Mouse (Mus musculus): ENCODE measurements around the gene Mvb12b.

Gene Mvb12b

DNA sequence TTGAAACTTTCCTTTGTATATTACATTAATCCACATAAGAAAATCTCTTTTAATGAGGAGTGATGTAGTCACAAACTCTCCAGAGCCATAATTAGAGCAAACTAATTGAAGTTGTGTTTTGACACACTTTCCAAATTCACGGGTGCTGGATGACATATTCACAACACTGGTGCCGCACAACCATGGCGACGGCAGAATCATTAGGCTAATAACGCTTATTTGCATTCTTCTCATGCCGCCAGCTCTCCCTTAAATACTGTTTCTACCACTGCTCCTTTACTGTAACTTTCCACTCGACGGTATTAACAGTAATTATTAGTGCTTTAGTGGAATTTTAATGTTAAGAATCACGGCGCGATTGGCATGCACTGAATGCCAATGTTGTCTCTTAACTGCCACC is 74.8 kb downstream of the Mvb12b start:
- DNase-seq (ENCODE audit: low spot score in 2 of 2): no peak

DNA sequence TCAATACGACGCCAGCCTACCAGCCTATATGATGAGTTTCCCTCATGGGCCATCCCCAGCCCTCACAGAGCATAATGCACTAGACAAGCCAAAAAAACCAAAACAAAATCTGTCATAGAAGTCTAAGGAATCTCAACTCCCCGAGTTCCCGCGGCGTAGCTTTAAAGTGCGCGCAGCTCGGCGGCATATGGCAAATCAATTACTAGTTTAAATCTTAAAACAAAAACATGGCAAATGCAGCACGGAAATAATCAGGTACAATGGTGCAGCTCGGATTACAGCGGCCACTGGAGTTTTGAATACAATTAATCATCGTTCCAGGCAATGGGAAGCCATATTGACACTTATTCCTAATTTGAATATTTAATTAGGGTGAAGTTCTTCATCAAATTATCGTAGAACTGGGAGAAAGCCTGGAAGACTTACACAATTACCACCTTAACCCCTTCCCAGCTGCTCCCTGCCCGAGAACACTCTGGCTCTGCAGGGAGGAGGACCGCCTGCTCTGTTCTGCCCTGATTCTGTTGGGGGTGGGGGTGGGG is 76.3 kb downstream of the Mvb12b start:
- no peak for DNase-seq (ENCODE audit: low spot score in 2 of 2)

DNA sequence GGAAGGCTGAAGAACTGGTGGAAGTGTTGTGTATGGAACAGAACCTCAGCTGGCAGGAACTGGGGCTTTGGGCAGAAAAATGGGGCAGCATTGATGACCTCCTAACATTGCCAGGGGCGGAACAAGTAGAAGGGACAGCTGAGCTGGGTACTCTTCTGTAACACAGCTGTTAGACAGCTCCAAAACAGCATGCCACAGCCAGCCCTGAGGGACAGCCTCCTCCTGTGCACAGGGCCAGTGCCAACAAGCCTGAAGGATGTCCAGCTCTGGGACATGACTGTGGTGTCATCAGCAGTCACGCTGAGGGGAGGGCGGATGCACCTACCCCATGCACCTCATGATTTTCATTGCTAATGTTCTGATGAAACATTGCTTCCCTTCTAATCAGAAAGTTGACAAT is 78.7 kb downstream of the Mvb12b start:
- DNase-seq (ENCODE audit: low spot score in 2 of 2): no peak

DNA sequence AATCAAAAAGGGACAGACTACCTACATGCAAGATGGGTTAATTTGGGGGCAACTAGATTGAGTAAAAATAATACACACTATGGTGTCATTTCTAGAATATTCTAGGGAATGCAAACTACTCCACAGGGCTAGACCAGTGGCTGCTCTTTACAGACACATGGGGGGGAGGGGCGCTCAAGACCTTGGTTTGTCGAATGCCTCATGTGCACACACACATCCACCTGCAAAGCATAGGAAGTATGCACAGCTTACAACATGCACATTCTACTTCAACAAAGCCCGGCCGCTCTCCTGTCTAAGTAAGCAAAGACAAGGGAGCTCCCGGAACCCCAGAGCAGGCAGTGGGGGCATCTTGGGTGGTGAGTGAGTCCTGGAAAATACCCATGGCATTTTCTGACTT is 79.7 kb downstream of the Mvb12b start:
- DNase-seq (ENCODE audit: low spot score in 2 of 2): no peak

DNA sequence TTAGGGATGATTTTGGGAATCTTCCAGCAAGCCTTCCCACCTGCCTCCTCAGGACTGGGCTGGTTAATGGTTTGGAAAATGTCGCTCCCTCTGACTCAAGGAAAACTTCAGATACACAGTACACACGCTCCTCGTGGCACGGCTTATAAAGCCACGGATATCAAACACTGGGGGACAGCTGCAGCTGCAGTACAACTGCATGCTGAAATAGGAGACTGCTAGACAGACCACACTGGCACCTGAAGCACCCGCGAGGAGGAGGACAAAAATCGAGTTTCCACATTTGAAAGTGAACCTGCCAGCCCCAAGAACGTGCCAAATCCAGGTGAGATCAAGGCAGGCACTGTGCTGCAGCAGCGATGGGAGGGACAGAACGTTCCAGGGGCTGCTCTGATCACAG is 82.1 kb downstream of the Mvb12b start:
- DNase-seq (ENCODE audit: low spot score in 2 of 2): no peak

DNA sequence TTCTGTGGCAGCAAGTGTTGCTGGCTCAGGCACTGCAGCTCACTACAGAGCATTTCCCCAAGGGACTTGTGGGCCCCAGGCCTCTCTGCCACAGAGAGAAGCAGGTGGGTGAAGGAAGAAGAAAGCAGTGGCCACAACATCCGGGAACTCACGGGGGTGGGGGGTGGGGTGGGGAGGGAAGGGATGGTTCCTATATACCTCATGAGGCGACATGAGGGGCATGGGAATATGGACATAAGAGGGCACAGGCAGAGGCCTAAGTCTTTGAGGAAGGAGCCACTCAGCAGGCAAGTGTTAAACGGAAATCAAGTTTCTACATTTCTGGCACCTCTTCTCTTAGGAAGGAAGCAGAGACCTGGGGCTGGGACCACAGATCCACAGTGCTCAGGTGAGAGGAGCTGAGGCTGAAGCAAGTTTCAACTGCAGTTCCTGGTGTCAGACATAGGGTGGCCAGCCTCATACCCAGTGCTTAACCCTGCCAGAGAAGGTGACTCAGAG is 84.0 kb downstream of the Mvb12b start:
- DNase-seq (ENCODE audit: low spot score in 2 of 2): no peak

DNA sequence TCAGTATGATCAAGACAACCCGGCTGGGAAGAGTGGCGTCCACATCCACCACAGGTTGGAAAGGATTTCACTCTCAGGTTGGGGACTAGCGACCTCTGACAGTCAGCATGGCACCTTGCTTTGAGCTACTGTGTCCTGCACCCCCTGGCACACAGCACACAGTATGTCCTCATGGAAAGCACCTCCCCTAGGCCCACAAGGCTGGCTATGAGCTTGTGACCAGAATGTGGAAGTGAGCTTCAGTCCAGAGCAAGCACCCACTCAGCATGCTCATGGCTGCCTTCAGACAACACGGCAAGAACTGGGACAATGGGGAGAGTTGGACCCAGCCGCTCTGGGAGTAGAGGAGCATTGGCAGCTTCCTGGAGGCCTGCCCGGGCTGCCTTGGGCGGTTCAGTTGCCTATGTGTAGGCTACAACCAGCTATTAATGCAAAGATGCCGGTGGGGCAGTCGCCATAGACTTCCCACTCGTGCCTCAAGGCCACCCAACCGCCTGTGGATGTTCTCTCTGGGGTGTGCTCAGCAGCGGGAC is 84.6 kb downstream of the Mvb12b start:
- DNase-seq (ENCODE audit: low spot score in 2 of 2): no peak

DNA sequence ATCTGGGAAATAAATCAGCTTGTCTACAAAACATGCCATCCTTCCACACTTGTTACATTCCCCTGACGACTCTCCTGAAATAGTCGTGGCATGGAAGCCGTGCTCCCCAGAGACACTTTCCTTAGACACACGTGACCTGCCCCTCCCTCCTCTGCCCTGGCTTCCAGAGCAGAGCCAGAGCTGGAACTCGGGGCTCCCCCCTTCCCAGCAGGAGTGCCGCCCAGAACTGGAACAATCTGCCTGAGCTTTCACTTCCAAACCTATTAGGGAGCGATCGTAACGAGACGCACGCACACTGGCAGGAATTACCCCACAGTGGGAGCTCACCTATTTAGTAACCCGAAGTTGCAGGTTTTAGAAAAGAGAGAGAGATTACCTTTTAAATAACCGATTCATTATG is 86.0 kb downstream of the Mvb12b start:
- no peak for DNase-seq (ENCODE audit: low spot score in 2 of 2)

DNA sequence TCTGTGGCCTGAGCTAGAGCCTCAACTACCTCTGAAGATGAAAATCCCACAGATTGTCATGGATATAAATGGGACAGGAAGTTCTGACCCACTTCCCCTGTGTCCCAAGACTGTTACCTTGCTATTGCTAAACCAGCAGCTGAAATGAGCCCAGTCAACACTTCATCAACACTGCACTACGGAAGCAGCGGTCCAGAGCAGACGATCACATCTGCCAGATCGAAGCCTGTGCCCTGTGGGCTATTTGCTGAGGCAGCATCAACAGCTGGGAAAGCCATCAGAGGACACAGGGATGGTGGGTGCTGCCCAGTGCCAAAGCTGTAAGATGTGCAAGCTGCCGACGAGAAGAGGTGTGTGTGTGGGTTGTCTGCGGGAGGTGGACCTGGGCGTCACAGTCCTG is 86.4 kb downstream of the Mvb12b start:
- no peak for DNase-seq (ENCODE audit: low spot score in 2 of 2)

DNA sequence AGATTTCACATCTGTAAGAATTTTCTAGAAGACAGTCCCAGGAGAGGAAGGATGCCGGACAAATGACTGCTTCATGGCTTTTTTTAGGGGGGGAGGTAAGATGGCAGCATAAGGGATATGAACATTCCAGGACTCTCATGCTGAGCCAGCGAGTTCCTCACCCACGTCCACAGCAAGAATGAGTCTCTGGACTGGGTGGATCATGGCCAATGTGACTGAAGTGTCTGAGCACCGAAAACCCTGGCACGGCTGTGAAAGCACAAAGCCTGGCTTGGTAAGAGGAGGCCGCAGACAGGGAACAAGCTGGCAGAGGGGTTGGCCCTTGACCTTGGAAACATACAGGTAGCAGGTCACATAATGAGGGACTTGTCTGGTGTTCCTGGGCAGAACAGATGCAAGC is 87.5 kb downstream of the Mvb12b start:
- no peak for DNase-seq (ENCODE audit: low spot score in 2 of 2)

DNA sequence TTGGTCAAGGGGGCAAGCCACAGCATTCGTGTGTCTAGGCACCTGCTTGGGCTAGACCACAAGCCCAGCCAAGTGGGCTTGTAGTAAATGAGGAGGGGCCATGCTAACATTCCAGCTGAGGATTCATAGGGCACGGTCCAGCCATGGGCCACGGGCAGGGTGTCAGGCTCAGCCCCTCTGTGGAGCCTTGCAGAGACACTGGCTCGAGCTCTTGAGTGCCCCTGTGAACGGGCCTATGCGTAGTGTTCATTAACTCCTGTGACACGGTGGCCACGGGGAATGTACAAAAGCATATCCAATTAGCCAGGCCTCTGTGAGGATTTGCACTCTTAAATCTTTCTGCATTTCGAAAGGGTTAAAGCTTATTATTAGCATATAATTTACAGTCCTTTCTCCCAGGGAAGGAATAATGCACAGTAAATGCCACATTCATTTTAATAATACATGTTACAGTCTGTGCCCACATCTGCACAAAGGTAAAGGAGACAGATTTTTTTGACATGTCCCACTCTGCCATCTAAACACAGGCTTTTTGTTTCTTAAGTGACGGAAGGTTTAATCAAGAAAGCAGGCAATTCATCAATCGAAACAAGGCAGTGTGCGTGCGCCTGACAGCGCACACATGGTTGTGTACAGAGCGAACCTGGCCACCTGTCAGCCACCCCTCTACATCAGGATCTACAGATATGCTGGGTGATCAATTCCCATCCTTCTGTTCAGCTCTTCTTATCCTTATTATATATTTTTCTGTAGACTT is 91.9 kb downstream of the Mvb12b start:
- no peak for DNase-seq (ENCODE audit: low spot score in 2 of 2)

DNA sequence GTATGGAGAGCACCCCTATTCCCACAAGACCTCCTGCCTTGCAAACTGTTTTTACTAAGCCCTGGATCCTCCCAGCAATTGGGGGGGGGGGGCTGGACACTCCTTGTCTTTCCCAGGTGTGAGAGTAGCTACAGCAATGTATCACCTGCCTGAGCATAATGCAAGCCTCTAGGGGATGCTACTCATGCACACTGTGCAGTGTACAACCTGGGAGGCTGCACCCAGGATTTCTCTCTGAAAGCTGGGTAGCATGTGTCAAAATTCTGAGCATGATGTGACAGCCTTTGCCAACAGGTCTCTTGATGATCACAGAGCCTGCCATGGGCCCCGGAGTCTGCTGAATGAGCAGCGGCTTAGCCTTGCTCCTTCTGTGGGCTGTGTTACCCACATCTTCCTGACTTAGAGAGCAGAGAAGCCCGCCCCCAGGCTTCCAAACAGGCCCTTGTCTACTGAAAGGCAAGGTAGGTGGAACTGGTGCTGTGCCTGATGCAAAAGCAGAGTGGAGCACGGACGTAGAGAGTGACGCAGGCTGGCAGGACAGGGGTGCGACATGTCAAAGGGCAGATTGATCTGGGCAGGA is 92.7 kb downstream of the Mvb12b start:
- no peak for DNase-seq (ENCODE audit: low spot score in 2 of 2)

DNA sequence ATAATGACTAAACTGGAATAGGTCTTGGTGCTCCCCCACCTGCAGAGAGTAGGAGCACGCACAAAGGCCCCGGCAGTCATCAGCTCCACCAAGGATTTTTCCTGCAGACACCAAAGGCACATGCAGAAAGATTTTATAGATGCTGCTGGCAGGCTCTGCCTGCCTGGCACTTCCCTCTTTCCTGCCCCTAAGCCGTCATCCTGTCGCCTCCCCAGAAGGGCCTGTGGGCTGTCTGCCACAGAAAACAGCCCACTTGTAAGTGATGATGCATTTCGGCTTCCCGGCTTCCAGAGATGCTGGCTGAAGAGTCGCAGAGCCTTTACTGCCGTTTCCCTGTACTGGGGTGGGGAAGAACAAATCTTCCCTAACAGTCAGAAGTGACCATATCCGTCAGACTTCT is 93.3 kb downstream of the Mvb12b start:
- peak; percentile 59 to 66 for DNase-seq (ENCODE audit: low spot score in 2 of 2)

DNA sequence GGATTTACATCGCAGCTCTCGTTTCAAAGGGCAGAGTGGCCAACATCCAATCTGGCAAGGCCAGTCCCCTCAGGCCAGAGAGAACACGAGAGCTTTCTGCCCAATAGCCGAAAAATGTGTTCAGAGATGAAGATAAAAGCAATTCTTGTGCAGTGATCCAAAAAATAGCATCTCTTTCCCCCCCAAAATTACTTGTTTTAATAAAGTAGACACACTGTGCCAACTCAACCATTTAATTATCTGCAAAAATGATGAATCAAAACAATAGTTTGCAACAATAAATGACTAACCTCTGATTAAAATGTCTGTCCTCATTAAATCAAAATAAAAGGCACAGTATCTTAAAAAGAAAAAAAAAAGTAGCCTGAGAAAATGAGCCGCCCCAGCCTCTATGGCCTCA is 97.4 kb downstream of the Mvb12b start:
- no peak for DNase-seq (ENCODE audit: low spot score in 2 of 2)

DNA sequence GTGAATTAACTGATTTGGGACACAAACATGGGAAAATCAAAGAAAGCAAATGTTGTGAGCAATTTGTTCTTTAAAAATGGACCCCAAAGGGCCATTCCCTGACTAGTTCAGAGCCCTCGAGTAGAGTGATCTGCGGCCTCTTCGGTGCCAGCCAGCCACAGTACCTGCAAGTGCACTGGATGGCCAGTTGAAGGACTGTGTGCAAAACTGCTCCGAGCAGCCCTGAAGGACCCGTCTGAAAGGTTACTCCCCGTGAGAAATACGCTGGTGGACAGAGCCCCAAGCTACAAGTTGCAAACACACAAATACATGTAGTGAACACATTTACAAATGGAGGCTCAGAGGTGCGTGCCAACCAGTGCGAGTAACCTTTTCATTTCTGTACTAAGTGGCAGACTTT is 98.0 kb downstream of the Mvb12b start:
- no peak for DNase-seq (ENCODE audit: low spot score in 2 of 2)

DNA sequence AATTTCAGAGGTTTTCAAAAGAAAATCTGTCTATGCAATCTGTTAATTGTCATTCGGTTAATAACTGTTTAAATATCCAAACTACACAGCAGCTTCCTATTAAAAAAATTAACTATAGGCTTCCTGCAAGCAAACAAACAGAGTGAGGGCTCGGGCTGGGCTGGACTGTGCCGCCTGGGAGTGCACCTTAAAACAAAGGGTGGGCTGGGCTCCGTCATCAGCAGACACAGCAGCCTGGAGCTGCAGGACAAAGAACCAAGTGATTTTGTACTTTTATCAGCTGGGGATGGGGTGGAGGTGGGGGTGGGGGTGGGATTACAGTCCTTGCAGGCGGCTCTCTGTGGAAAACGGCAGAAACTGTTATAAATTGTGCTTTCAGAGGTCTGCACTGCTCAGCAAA is 98.5 kb downstream of the Mvb12b start:
- DNase-seq (ENCODE audit: low spot score in 2 of 2): no peak

DNA sequence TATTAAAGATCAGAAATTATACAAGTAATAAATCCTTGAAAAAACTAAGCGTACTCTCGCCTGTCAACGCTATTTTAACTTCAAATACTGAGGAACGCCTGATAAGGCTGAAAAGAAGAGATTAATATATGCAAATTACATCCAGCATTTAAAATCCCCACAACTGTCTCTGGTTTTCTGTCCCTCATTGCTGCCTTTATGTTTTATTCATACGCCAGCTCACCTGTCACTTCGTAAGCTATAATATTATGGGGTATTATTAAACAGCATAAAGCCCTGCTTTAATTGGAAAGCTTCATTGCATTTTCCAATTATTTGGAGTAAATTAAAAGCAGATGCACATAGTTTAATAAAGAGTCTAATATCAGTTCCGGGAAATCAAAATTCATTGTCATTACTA is 98.9 kb downstream of the Mvb12b start:
- no peak for DNase-seq (ENCODE audit: low spot score in 2 of 2)

DNA sequence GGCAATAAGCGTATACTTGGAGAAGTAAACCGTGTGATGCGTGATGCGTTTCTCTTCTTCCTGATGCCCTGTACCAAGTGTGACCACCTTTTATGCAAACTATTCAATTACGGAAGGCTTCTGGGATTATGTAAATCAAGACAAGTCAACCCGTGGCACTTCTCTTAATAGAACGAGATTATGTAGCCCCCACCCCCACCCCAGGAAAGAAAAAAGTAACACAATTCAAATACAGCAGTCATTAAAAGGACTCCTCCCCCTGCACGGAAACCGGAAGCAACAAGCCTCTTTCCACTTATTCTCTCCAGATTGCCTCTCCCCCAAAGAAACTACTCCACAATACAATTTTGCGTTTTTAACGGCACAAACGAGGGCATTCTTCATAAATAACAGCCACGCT is 99.6 kb downstream of the Mvb12b start:
- no peak for DNase-seq (ENCODE audit: low spot score in 2 of 2)

DNA sequence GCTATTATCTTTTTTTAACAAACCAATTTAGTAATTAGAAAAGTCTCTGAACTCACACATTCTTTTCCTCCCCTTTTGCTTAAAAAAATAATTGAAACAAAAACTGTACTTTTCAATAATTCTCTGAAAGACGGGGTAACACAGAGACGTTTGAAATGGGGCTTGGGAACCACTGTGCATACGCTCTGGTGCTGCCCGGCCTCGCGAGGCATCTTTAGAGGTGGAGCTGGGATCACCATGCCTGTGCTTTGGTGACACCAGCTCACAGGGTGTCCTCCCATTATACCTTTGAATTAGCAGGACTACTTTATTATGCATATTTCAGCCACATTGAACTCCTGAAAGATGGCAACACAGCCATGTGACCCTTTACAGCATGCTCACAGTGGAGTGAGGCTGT is 101.7 kb downstream of the Mvb12b start:
- no peak for DNase-seq (ENCODE audit: low spot score in 2 of 2)

DNA sequence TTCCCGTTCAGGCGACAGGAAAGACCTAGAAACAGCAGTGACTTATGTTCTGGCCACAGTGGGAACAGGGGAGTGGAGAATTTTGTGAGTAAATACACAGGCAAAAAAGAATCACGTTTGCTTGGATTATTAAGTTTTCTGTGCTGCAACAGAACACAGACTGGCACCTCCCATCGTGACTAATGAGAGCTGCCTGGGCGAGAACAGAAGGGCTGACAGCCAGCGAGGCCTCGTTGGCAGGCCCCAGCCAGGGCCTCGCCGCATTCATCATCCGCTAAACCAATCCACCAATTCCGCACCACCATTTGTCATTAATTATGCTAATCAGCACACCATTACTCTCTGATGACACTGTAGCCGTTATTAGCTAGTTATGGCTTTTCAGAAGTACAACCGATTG is 102.2 kb downstream of the Mvb12b start:
- DNase-seq (ENCODE audit: low spot score in 2 of 2): no peak

DNA sequence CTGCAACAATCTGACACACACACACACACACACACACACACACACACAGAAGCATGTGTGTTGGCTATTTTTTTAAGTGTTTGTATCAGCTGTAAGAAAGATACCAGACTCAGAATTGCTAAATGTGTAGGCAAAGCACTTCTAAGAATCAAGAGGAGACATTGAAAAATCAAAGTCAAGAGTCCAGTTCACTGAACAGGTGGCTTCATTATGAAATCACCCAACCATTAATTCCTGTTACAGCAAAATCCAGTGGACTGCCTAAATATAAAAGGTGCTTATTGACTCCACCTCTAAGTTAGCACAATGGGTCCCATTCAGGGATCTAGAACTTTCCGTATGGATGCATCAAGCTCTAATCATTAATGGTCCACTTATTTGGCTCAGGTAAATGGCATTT is 103.0 kb downstream of the Mvb12b start:
- no peak for DNase-seq (ENCODE audit: low spot score in 2 of 2)

DNA sequence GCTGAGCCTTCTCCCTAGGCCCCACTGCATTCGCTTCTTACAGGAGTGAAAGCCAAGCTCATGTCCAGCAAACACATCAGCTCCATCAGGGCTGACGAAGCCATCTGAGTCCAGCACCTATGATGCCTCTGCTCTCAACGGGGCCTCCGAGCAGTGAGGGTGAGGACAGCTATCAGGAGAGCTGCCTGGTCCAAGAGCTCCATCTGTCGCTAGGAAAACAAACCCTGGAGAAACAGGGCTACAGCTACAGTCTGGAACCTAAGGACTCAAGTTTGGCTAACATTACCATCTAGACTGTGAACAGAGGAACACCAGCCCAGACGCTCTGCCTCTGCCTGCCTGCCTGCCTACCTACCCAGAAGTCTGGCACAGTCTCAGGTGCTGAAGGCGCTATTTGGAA is 104.3 kb downstream of the Mvb12b start:
- DNase-seq (ENCODE audit: low spot score in 2 of 2): no peak

All from frontal cortex, postnatal 10 days (tissue).